Mouse (Mus musculus) NIH3T3 (cell line): ENCODE measurements around the gene Snx1.

Experiments
- DNase-seq: peaks from one replicate; pipeline ENCODE4 v3.0.0-alpha.2; 2012; ENCODE audit warnings: low read depth

The Snx1 gene

GRCm38 (mm10) chr9:66090593-66091244 is 35.7 kb downstream of the Snx1 start:
- no peak for DNase-seq

- peak; percentile 74 for DNase-seq
These were observed 38.0 kb downstream of the Snx1 start for GRCm38 (mm10) chr9:66088411-66088810.

- no peak for DNase-seq
These were observed 39.3 kb downstream of the Snx1 start for GRCm38 (mm10) chr9:66087062-66087461.

- no peak for DNase-seq
These were observed 42.2 kb downstream of the Snx1 start for GRCm38 (mm10) chr9:66084171-66084570.

- no peak for DNase-seq
These were observed 44.4 kb downstream of the Snx1 start for GRCm38 (mm10) chr9:66081999-66082398.

- DNase-seq, result no peak
These were observed 45.5 kb downstream of the Snx1 start for GRCm38 (mm10) chr9:66080804-66081459.

- DNase-seq, result peak; percentile 5
These were observed 47.9 kb downstream of the Snx1 start for GRCm38 (mm10) chr9:66078493-66078892.

GRCm38 (mm10) chr9:66078072-66078471 is 48.3 kb downstream of the Snx1 start:
- DNase-seq, result no peak

- no peak for DNase-seq
These were observed 53.6 kb downstream of the Snx1 start for GRCm38 (mm10) chr9:66072754-66073153.

GRCm38 (mm10) chr9:66070151-66070550 is 56.2 kb downstream of the Snx1 start:
- DNase-seq, result no peak

- DNase-seq, result peak; percentile 5
These were observed 56.8 kb downstream of the Snx1 start, which contains the start of gene Snx22 for GRCm38 (mm10) chr9:66069583-66069982. Gene Snx22 (minus strand): TSS chr9:66069719.

GRCm38 (mm10) chr9:66068971-66069391 is 57.4 kb downstream of the Snx1 start:
- no peak for DNase-seq

GRCm38 (mm10) chr9:66068056-66068455 is 58.3 kb downstream of the Snx1 start:
- DNase-seq, result no peak

- DNase-seq, result peak; percentile 25
These were observed 58.8 kb downstream of the Snx1 start for GRCm38 (mm10) chr9:66067542-66067941.

GRCm38 (mm10) chr9:66066791-66067190 is 59.6 kb downstream of the Snx1 start:
- no peak for DNase-seq

GRCm38 (mm10) chr9:66064316-66064715 is 62.1 kb downstream of the Snx1 start:
- no peak for DNase-seq

GRCm38 (mm10) chr9:66063446-66063845 is 62.9 kb downstream of the Snx1 start:
- DNase-seq, result no peak

GRCm38 (mm10) chr9:66061656-66062055 is 64.7 kb downstream of the Snx1 start:
- DNase-seq, result no peak

- DNase-seq, result peak; percentile 17
These were observed 65.4 kb downstream of the Snx1 start for GRCm38 (mm10) chr9:66060986-66061385.

GRCm38 (mm10) chr9:66060308-66060647 is 66.1 kb downstream of the Snx1 start:
- no peak for DNase-seq

GRCm38 (mm10) chr9:66059583-66060307 is 66.6 kb downstream of the Snx1 start, which contains the start of gene Ppib:
Gene Ppib (plus strand): TSS chr9:66060222.
- DNase-seq, result peak; percentile 98

- no peak for DNase-seq
These were observed 72.8 kb downstream of the Snx1 start for GRCm38 (mm10) chr9:66053620-66054019.

GRCm38 (mm10) chr9:66052731-66053130 is 73.7 kb downstream of the Snx1 start:
- DNase-seq, result no peak
